Mouse (Mus musculus) bone marrow, adult 2 months (tissue): ENCODE measurements around the gene Ubb. TPM values are rescaled to one million over a fixed set of nuclear protein-coding genes. Genes with fewer than 3 reads are reported as not detected.
A peak's percentile ranks its signal among the peaks of the same experiment; 100 is the strongest.

Source experiments
- H3K27ac ChIP-seq: fragments of 200-500 bp; 2 replicates; pipeline ENCODE4 v1.5.1; 2012; ENCODE audit warnings: low read depth, mild to moderate bottlenecking, control low read depth, inconsistent platforms, low read length; ENCODE audit not compliant: control insufficient read depth, poor library complexity, insufficient read depth
- H3K4me1 ChIP-seq: fragments of 200-500 bp; 2 replicates; pipeline ENCODE4 v1.6.1; 2011; ENCODE audit warnings: low read length; ENCODE audit not compliant: control insufficient read depth, insufficient read depth
- H3K4me3 ChIP-seq: fragments of 200-500 bp; replicated peaks from 2 replicates; pipeline ENCODE3; 2011; ENCODE audit warnings: mild to moderate bottlenecking, low read depth, low read length, control low read depth; ENCODE audit not compliant: control insufficient read depth
- CTCF ChIP-seq: fragments of 200-500 bp; IDR thresholded peaks from 2 replicates; pipeline ENCODE4 v1.5.1; 2011; ENCODE audit warnings: low read length, control low read depth; ENCODE audit not compliant: control insufficient read depth, insufficient read depth
- POLR2A ChIP-seq: fragments of 200-500 bp; IDR thresholded peaks from 2 replicates; pipeline ENCODE4 v1.6.1; 2011; ENCODE audit warnings: low read depth, mild to moderate bottlenecking, control low read depth, low read length, borderline replicate concordance; ENCODE audit not compliant: control insufficient read depth
- WGBS: fragments of 180-500 bp; shearing (Covaris S2); methylation state at CpG from one replicate; pipeline ENCODE4 v1.1.7; 2018; 5-methylcytosine and 5-hydroxymethylcytosine counted together
- polyA plus RNA-seq: library from polyadenylated mRNA; stranded (reverse); fragments of >200 nt; gene quantifications from 2 replicates; pipeline ENCODE4 v1.2.4, GENCODE M21; 2011; ENCODE audit warnings: low replicate concordance; ENCODE audit not compliant: missing spikeins, insufficient read depth, insufficient read length

Gene Ubb
- polyA plus RNA-seq, 1 experiment, result 467 TPM

- Histone ChIP-seq H3K27ac (no peak overlapping the region), H3K4me3 (no peak overlapping the region), H3K4me1 (no peaks in the 10 kb centered on the region)
- no peak for TF ChIP-seq POLR2A
- TF ChIP-seq CTCF, result no peak
Observed at GRCm38 (mm10) chr11:62554934-62555517, 4.1 kb downstream of the Ubb start.

GRCm38 (mm10) chr11:62555896-62556412, 5.0 kb downstream of the Ubb start:
- TF ChIP-seq CTCF, result no peak
- TF ChIP-seq POLR2A, result no peak
- H3K4me3 ChIP-seq, result no peak overlapping the region

DNA sequence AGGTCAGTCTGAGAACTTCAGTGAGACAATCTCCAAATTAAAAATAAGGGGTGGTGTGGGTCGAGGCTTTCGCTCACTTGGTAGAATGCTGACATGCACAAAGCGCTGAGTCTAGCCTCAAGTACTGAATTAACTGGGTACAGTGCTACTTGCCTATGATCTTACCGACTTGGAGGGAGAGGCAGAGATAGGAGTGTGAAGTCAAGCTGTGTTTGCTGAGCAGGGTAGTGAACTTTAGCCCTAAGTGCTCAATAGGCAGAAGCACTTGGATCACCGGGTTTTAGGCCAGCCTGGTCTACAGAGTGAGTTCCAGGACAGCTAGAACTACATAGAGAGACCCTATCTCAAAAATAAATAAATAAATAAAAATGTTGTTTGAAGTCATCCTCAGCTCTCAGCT, 6.2 kb downstream of the Ubb start:
- no peak for TF ChIP-seq POLR2A
- TF ChIP-seq CTCF, result no peak
- WGBS, result 80% methylated on average over 5 of the region's 5 CpGs
- no peaks in the 10 kb centered on the region for H3K4me1 ChIP-seq
- H3K4me3 ChIP-seq, result no peak overlapping the region
- no peak overlapping the region for H3K27ac ChIP-seq

More at GRCm38 (mm10) chr11:62555896-62556412, 5.0 kb downstream of the Ubb start:
- Histone ChIP-seq H3K27ac (no peak overlapping the region), H3K4me1 (no peaks in the 10 kb centered on the region)

GRCm38 (mm10) chr11:62558152-62558551, 7.2 kb downstream of the Ubb start:
- TF ChIP-seq CTCF (no peak), POLR2A (no peak)
- WGBS, result 82% methylated on average over 2 of the region's 2 CpGs
- H3K4me1 ChIP-seq, result no peaks in the 10 kb centered on the region
- H3K4me3 ChIP-seq, result no peak overlapping the region
- H3K27ac ChIP-seq, result no peak overlapping the region

DNA sequence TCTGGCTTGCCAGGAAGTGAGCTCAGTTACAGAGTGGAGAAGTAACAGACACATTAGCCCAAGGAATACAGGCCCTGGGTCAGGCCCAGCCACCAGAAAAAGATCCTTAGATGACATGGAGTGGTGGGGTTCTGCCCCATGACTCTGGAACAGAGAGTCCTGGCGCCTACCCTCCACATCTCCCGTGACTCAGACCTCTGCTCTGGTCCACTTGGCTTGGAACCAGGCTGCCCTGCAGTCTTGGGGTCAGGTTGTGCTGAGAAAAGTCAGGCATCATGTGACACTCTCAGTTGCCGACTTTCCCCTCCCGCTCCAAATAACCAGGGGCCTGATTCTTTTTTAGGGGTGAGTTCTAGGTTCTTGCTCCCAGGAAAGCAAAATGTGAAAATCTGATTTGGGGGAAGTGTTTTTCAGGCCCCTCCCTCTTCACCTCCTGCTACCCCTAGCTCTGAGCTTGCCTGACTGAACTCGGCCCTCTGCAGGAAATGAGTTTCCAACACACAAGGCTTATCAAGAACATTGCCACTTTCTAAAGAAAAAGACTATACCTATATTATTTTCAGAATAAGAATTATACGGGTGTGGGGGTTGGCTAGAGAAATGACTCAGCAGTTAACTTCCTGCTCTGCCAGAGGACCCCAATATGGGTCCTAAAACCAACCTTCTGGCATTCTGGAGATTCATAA, 8.1 kb downstream of the Ubb start:
- 16% methylated on average over 6 of the region's 6 CpGs for WGBS
- TF ChIP-seq CTCF (no peak), POLR2A (no peak)
- Histone ChIP-seq H3K27ac (no peak overlapping the region), H3K4me3 (no peak overlapping the region), H3K4me1 (no peaks in the 10 kb centered on the region)

- no peaks in the 10 kb centered on the region for H3K4me1 ChIP-seq
- 49% methylated on average over 43 of the region's 43 CpGs for WGBS
- H3K4me3 ChIP-seq, result peak overlapping the region; percentile 49
- no peak overlapping the region for H3K27ac ChIP-seq
- TF ChIP-seq CTCF (no peak), POLR2A (no peak)
Observed at GRCm38 (mm10) chr11:62560463-62561016, 9.6 kb downstream of the Ubb start.

- no peak for TF ChIP-seq CTCF
- no peak for TF ChIP-seq POLR2A
- H3K27ac ChIP-seq, result no peak overlapping the region
- no peaks in the 10 kb centered on the region; the same call in 1 of the 2 replicates for H3K4me1 ChIP-seq
- no peak overlapping the region for H3K4me3 ChIP-seq
- WGBS, result 77% methylated on average over 2 of the region's 2 CpGs
Observed at GRCm38 (mm10) chr11:62563590-62563989, 12.6 kb downstream of the Ubb start.

DNA sequence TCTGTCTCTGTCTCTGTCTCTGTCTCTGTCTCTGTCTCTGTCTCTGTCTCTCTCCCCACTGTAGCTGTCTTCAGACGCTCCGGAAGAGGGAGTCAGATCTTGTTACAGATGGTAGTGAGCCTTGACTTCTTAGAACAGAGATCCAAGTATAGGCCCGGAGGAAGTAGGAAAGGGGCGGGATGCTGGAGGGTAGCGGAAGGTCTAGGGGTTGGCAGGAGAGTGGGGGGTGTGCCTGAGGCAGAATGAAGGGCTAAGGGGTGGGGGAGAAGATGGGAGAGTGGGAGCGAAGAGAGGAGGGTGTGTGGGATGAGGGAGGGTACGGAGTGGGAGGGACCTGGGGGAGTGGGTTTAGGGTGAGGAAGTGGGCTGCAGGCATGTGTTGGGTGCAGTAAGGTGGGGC, 14.8 kb downstream of the Ubb start:
- WGBS, result 64% methylated on average over 7 of the region's 7 CpGs
- H3K4me1 ChIP-seq, result no peaks in the 10 kb centered on the region; the same call in 1 of the 2 replicates
- TF ChIP-seq CTCF (no peak), POLR2A (no peak)
- no peak overlapping the region for H3K4me3 ChIP-seq
- H3K27ac ChIP-seq, result no peak overlapping the region

DNA sequence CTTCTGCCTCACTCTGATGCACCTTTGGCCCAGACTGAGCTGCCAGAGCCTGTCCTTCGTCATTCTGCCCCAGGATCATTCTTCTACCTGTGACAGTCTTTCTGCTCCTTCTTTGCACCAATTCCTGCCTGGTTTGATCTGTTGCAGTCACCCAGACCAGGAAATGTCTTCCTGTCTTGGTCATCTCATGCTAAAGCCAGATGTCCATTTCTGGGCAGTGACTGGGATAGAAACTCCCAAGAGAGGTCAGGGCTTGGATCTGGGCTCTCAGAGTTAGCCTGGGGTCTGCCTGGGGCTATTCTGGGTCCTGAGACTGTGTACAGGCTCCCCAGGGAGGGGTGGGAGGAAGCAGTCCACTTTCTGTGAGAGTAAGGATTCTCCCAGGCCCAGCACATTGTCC, 15.2 kb downstream of the Ubb start:
- WGBS, result 59% methylated on average over 1 of the region's 1 CpGs
- Histone ChIP-seq H3K27ac (no peak overlapping the region), H3K4me1 (no peaks in the 10 kb centered on the region; the same call in 1 of the 2 replicates), H3K4me3 (no peak overlapping the region)
- TF ChIP-seq POLR2A (no peak), CTCF (no peak)
